Mouse (Mus musculus) limb, embryonic 13.5 days (tissue): ENCODE results near the gene Rundc3a. TPM values are rescaled to one million over a fixed set of nuclear protein-coding genes. Genes with fewer than 3 reads are reported as not detected.

Experiments used
- ATAC-seq: fragments of 200-750 bp; cut with Nextera tagmentation; 2 replicates; pipeline ENCODE4 v1.8.0; 2017; ENCODE audit warnings: low read depth, moderate number of reproducible peaks, moderate TSS enrichment; ENCODE audit not compliant: low FRiP score
- H3K27ac ChIP-seq: fragments of 300-500 bp; sonication (generic); 2 replicates; pipeline ENCODE4 v1.5.1; 2015; ENCODE audit warnings: inconsistent platforms, mild to moderate bottlenecking, moderate library complexity
- H3K27me3 ChIP-seq: fragments of 300-500 bp; sonication (generic); 2 replicates; pipeline ENCODE4 v1.6.1; 2015; ENCODE audit warnings: mild to moderate bottlenecking, inconsistent platforms
- H3K36me3 ChIP-seq: fragments of 300-500 bp; sonication (generic); 2 replicates; pipeline ENCODE4 v1.6.1; 2015; ENCODE audit warnings: inconsistent platforms, mild to moderate bottlenecking, moderate library complexity
- H3K4me1 ChIP-seq: fragments of 300-500 bp; sonication (generic); 2 replicates; pipeline ENCODE4 v1.6.1; 2015; ENCODE audit warnings: inconsistent platforms
- H3K4me2 ChIP-seq: fragments of 300-500 bp; sonication (generic); replicated peaks from 2 replicates; pipeline ENCODE4 v1.6.1; 2015; ENCODE audit warnings: inconsistent platforms, mild to moderate bottlenecking, moderate library complexity
- H3K4me3 ChIP-seq: fragments of 300-500 bp; sonication (generic); 2 replicates; pipeline ENCODE4 v1.5.1; 2015; ENCODE audit warnings: moderate library complexity, mild to moderate bottlenecking, inconsistent platforms
- H3K9ac ChIP-seq: fragments of 300-500 bp; sonication (generic); 2 replicates; pipeline ENCODE4 v1.6.1; 2015; ENCODE audit warnings: mild to moderate bottlenecking, inconsistent platforms
- H3K9me3 ChIP-seq: fragments of 300-500 bp; sonication (generic); 2 replicates; pipeline ENCODE4 v1.6.1; 2016; ENCODE audit warnings: inconsistent platforms
- WGBS: fragments of 180-500 bp; shearing (Covaris S2); methylation state at CpG from one replicate; pipeline ENCODE4 v1.1.7; 2015; 5-methylcytosine and 5-hydroxymethylcytosine counted together
- polyA plus RNA-seq: library from polyadenylated mRNA; unstranded; fragments of >200 nt; fragmentation: Nextera tagmentation; extraction: Ambion mirVana; gene quantifications from 2 replicates; pipeline ENCODE4 v1.2.1, GENCODE M21; 2015

The Rundc3a gene
- polyA plus RNA-seq = 1.3 and 1.4 TPM in 2 replicates

DNA sequence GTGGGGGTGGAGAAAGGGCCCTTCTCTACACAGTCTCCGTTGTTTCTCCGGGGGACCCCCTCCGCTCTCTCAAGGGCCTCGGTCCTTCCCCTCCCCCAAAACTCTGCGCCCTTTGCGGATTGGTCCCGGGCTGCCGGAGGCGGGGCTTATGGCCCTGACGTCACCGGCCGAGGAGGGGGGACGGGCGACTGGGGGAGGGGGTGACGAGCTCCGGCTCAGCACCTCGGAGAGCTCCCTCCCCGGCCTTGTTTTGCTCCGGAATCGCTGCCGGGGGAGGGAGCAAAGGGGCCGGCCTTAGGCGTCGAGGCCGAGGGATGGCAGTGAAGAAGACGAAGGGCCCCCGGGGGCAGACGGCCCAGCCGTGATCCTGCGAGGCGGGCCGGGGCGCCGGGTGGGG lies at the start of gene Rundc3a:
Gene Rundc3a, plus strand, starts transcription at position 166 of the 397 bp plus-strand sequence.
- no peaks in the 10 kb centered on the region for H3K9me3 ChIP-seq
- H3K27me3 ChIP-seq = peaks cover 50% of the 10 kb centered on the region
- peak; percentile 86 for ATAC-seq
- no peaks in the 10 kb centered on the region for H3K36me3 ChIP-seq
- under 1% methylated on average over 34 of the region's 34 CpGs for WGBS
- peak within 1 kb of the TSS; percentile 59 for H3K9ac ChIP-seq
- peaks cover 17% of the 10 kb centered on the region for H3K4me1 ChIP-seq
- peak within 1 kb of the TSS; percentile 44 for H3K4me3 ChIP-seq
- peak within 1 kb of the TSS; percentile 91 for H3K4me2 ChIP-seq
- no peak within 1 kb of the TSS for H3K27ac ChIP-seq

DNA sequence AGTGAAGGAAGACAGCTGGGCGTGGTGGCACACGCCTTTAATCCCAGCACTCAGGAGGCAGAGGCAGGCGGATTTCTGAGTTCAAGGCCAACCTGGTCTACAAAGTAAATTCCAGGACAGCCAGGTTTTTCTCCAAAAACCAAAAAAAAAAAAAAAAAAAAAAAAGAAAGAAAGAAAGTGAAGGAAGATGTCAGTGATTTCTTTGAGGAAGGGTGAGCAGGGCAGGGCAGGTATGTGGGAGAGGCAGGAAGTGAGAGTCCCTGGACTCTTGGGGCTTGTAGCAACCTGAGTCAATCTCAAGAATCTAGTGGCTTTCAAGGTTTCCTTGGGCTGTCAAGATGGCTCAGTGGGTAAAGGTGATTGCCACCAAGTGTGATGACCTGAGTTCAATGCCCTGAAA lies 48.7 kb upstream of the Rundc3a start:
- Histone ChIP-seq H3K9ac (no peak overlapping the region), H3K4me2 (no peak overlapping the region)
- WGBS = 92% methylated on average over 3 of the region's 3 CpGs

DNA sequence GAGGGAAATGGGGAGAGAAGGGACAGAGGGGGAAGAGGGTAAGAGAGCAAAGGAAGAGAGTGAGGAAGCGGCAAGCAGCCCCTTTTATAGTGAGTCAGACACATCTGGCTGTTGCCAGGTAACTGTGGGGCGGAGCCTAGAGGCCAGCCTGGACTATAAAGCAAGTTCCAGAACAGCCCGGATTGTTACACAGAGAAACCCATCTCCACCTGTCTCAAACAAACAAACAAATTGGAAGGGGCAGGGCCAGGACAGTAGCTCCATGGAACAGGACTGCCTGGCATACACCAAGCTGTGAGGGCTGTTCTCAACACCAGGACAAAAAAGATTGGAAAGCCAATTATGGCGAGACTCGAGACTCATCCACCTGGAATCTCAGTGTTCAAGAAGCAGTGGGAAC lies 46.3 kb upstream of the Rundc3a start:
- ATAC-seq = no peak
- Histone ChIP-seq H3K27me3 (no peaks in the 10 kb centered on the region), H3K36me3 (no peaks in the 10 kb centered on the region), H3K4me2 (no peak overlapping the region), H3K9ac (no peak overlapping the region), H3K4me3 (no peak overlapping the region), H3K27ac (no peak overlapping the region), H3K9me3 (no peaks in the 10 kb centered on the region), H3K4me1 (no peaks in the 10 kb centered on the region)
- WGBS = 56% methylated on average over 5 of the region's 5 CpGs

More for the DNA sequence above, 48.7 kb upstream of the Rundc3a start:
- no peaks in the 10 kb centered on the region for H3K9me3 ChIP-seq
- H3K36me3 ChIP-seq = no peaks in the 10 kb centered on the region
- no peak overlapping the region for H3K4me3 ChIP-seq
- no peak overlapping the region for H3K27ac ChIP-seq
- H3K27me3 ChIP-seq = no peaks in the 10 kb centered on the region
- peaks cover under 1% of the 10 kb centered on the region; the same call in 1 of the 2 replicates for H3K4me1 ChIP-seq
- ATAC-seq = no peak

DNA sequence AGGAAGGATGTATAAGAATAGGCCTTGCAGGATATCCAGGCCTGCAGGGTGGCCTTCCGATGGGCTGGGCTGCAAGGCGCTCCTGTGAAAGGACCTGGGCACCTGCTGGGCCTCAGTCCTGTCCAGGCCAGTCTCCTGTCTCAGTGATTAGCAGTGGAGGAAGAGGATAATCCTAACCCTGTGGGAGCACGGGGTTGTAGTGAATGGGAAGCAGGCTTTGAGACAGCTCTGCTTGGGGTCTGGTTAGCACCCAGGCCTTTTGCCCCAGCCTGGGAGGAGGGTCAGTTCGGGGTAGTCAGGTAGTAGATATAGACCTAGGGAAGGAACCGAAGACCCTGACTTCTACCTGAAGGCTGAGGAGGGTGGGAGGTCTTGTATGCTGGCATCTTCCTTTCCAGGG lies 45.5 kb upstream of the Rundc3a start:
- Histone ChIP-seq H3K27ac (no peak overlapping the region), H3K4me3 (no peak overlapping the region), H3K36me3 (no peaks in the 10 kb centered on the region), H3K9me3 (no peaks in the 10 kb centered on the region), H3K9ac (no peak overlapping the region), H3K4me1 (peaks cover under 1% of the 10 kb centered on the region; the same call in 1 of the 2 replicates), H3K4me2 (no peak overlapping the region), H3K27me3 (no peaks in the 10 kb centered on the region)
- WGBS = 81% methylated on average over 5 of the region's 5 CpGs
- ATAC-seq = no peak

- Histone ChIP-seq H3K27me3 (no peaks in the 10 kb centered on the region), H3K4me2 (no peak overlapping the region), H3K4me1 (peaks cover 4% of the 10 kb centered on the region; the same call in 1 of the 2 replicates), H3K27ac (no peak overlapping the region), H3K4me3 (no peak overlapping the region), H3K9ac (no peak overlapping the region), H3K36me3 (no peaks in the 10 kb centered on the region), H3K9me3 (no peaks in the 10 kb centered on the region)
- 90% methylated on average over 7 of the region's 7 CpGs for WGBS
- no peak for ATAC-seq
These were observed 45.1 kb upstream of the Rundc3a start for GRCm38 (mm10) chr11:102348101-102348585.

GRCm38 (mm10) chr11:102348771-102349170 lies 44.4 kb upstream of the Rundc3a start:
- H3K4me2 ChIP-seq = no peak overlapping the region
- H3K9ac ChIP-seq = no peak overlapping the region
- H3K27me3 ChIP-seq = no peaks in the 10 kb centered on the region
- H3K27ac ChIP-seq = no peak overlapping the region
- no peak overlapping the region for H3K4me3 ChIP-seq
- WGBS = 80% methylated on average over 11 of the region's 11 CpGs
- no peak for ATAC-seq
- H3K4me1 ChIP-seq = peaks cover 4% of the 10 kb centered on the region; the same call in 1 of the 2 replicates
- no peaks in the 10 kb centered on the region for H3K9me3 ChIP-seq
- no peaks in the 10 kb centered on the region for H3K36me3 ChIP-seq

GRCm38 (mm10) chr11:102349189-102349954 lies 43.8 kb upstream of the Rundc3a start:
- H3K9me3 ChIP-seq = no peaks in the 10 kb centered on the region
- no peak overlapping the region for H3K4me2 ChIP-seq
- no peak for ATAC-seq
- H3K36me3 ChIP-seq = no peaks in the 10 kb centered on the region
- H3K27me3 ChIP-seq = no peaks in the 10 kb centered on the region
- WGBS = 93% methylated on average over 3 of the region's 3 CpGs
- peaks cover 4% of the 10 kb centered on the region; the same call in 1 of the 2 replicates for H3K4me1 ChIP-seq
- H3K27ac ChIP-seq = no peak overlapping the region
- H3K4me3 ChIP-seq = no peak overlapping the region
- H3K9ac ChIP-seq = no peak overlapping the region

GRCm38 (mm10) chr11:102350416-102350815 lies 42.8 kb upstream of the Rundc3a start:
- H3K36me3 ChIP-seq = no peaks in the 10 kb centered on the region
- peaks cover 4% of the 10 kb centered on the region; the same call in 1 of the 2 replicates for H3K4me1 ChIP-seq
- no peak overlapping the region for H3K27ac ChIP-seq
- H3K4me3 ChIP-seq = no peak overlapping the region
- no peaks in the 10 kb centered on the region for H3K9me3 ChIP-seq
- H3K4me2 ChIP-seq = no peak overlapping the region
- WGBS = 80% methylated on average over 4 of the region's 4 CpGs
- no peaks in the 10 kb centered on the region for H3K27me3 ChIP-seq
- H3K9ac ChIP-seq = no peak overlapping the region
- no peak for ATAC-seq

DNA sequence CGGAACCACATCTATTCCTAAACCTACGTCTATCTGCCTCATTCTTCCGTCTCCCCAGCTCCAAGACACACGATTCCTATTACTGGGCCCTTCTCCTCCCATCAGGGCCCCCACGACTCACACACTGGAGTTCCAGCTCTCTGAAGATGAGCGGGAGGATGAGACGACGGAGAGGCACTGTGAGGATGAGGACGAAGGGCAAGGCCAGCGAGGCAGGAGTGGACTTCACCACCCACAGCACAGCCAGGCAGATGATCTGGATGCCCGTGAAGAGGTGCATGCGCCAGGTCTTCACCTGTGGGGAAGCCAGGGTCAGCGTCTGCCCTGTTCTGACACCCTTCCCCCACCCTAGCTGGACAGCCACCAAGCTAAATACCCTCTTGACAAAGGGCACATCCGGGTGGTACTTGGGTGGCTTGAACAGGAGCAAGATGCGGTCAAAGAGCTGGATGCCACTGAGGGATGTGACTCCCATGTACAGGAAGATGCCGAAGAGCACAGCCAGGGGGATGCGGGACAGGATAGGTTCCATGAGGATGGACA lies 42.2 kb upstream of the Rundc3a start:
- H3K9me3 ChIP-seq = no peaks in the 10 kb centered on the region
- no peak for ATAC-seq
- no peaks in the 10 kb centered on the region for H3K36me3 ChIP-seq
- no peak overlapping the region for H3K9ac ChIP-seq
- H3K4me2 ChIP-seq = no peak overlapping the region
- H3K4me3 ChIP-seq = no peak overlapping the region
- H3K4me1 ChIP-seq = peaks cover 4% of the 10 kb centered on the region; the same call in 1 of the 2 replicates
- WGBS = 89% methylated on average over 17 of the region's 17 CpGs
- no peak overlapping the region for H3K27ac ChIP-seq
- peaks cover 4% of the 10 kb centered on the region; the same call in 1 of the 2 replicates for H3K27me3 ChIP-seq

- Histone ChIP-seq H3K27me3 (peaks cover 11% of the 10 kb centered on the region), H3K9me3 (no peaks in the 10 kb centered on the region), H3K9ac (no peak overlapping the region), H3K36me3 (no peaks in the 10 kb centered on the region), H3K27ac (no peak overlapping the region), H3K4me3 (no peak overlapping the region), H3K4me1 (peaks cover 4% of the 10 kb centered on the region; the same call in 1 of the 2 replicates), H3K4me2 (no peak overlapping the region)
- WGBS = 52% methylated on average over 5 of the region's 5 CpGs
- no peak for ATAC-seq
These were observed 40.8 kb upstream of the Rundc3a start for GRCm38 (mm10) chr11:102352378-102352777.

GRCm38 (mm10) chr11:102353021-102353431 lies 40.2 kb upstream of the Rundc3a start:
- H3K36me3 ChIP-seq = no peaks in the 10 kb centered on the region
- H3K9ac ChIP-seq = peak overlapping the region; percentile 31; the same call in 1 of the 2 replicates
- ATAC-seq = no peak
- H3K4me1 ChIP-seq = peaks cover 4% of the 10 kb centered on the region; the same call in 1 of the 2 replicates
- H3K4me3 ChIP-seq = no peak overlapping the region
- no peak overlapping the region for H3K27ac ChIP-seq
- H3K9me3 ChIP-seq = no peaks in the 10 kb centered on the region
- H3K4me2 ChIP-seq = no peak overlapping the region
- H3K27me3 ChIP-seq = peaks cover 13% of the 10 kb centered on the region
- 39% methylated on average over 8 of the region's 8 CpGs for WGBS

- H3K9me3 ChIP-seq = no peaks in the 10 kb centered on the region
- H3K9ac ChIP-seq = no peak overlapping the region
- no peak overlapping the region for H3K4me3 ChIP-seq
- H3K4me1 ChIP-seq = peaks cover 4% of the 10 kb centered on the region; the same call in 1 of the 2 replicates
- H3K27me3 ChIP-seq = peaks cover 14% of the 10 kb centered on the region
- H3K27ac ChIP-seq = no peak overlapping the region
- WGBS = 90% methylated on average over 3 of the region's 3 CpGs
- H3K36me3 ChIP-seq = no peaks in the 10 kb centered on the region
- no peak overlapping the region for H3K4me2 ChIP-seq
- ATAC-seq = no peak
These were observed 37.7 kb upstream of the Rundc3a start for GRCm38 (mm10) chr11:102355501-102355900.
